Mouse (Mus musculus) E14TG2a.4 (cell line): ENCODE data around the gene Slc7a4.

Source experiments
- CTCF ChIP-seq: conservative IDR thresholded peaks from 2 replicates; pipeline ENCODE4 v1.5.1; 2014; ENCODE audit warnings: low read length
- POU5F1 ChIP-seq: IDR thresholded peaks from 2 replicates; pipeline ENCODE4 v1.6.1; 2014; ENCODE audit warnings: low read length, borderline replicate concordance

- no peak for TF ChIP-seq CTCF
- TF ChIP-seq POU5F1, result no peak
Measured at GRCm38 (mm10) chr16:17584555-17584954, 1.5 kb upstream of the Slc7a4 start.
